Mouse (Mus musculus) effector memory CD4-positive, alpha-beta T cell, adult 7 months (primary cell): ENCODE measurements around the gene Olfr568. TPM values are rescaled to one million over a fixed set of nuclear protein-coding genes. Genes with fewer than 3 reads are reported as not detected.

Source experiments
- polyA plus RNA-seq: library from polyadenylated mRNA; unstranded; fragments of 100-300 nt; shearing (Covaris generic); gene quantifications from one replicate; pipeline ENCODE4 v1.2.1, GENCODE M21; 2017

Gene Olfr568
- 0.41 TPM for polyA plus RNA-seq

GRCm38 (mm10) chr7:102876822-102877221, at the start of gene Olfr568:
Gene Olfr568 (plus strand): TSS chr7:102877122.

GRCm38 (mm10) chr7:102858665-102859064, 18.3 kb upstream of the Olfr568 start, which contains the start of gene Olfr566:
Gene Olfr566 (minus strand): TSS chr7:102858765.

GRCm38 (mm10) chr7:102890782-102891181, 13.9 kb downstream of the Olfr568 start, which contains the start of gene Olfr569:
Gene Olfr569 (minus strand): TSS chr7:102890882.

GRCm38 (mm10) chr7:102917032-102917875, 40.3 kb downstream of the Olfr568 start, which contains the start of gene Olfr571:
Gene Olfr571 (minus strand): TSS chr7:102917536.

GRCm38 (mm10) chr7:102924109-102924508, 47.2 kb downstream of the Olfr568 start, which contains the start of gene Olfr572:
Gene Olfr572 (plus strand): TSS chr7:102924409.

Other genes with a start within 250 kb of the Olfr568 start
- 0.95 TPM for gene Olfr554, start 238.7 kb upstream of the Olfr568 start, polyA plus RNA-seq
- gene Olfr555, start 218.3 kb upstream of the Olfr568 start, polyA plus RNA-seq: not detected
- not detected for gene Olfr556, start 212.2 kb upstream of the Olfr568 start, polyA plus RNA-seq
- gene Trim68, start 189.8 kb upstream of the Olfr568 start, polyA plus RNA-seq: 7.4 TPM
- gene Olfr557, start 181.2 kb upstream of the Olfr568 start, polyA plus RNA-seq: not detected
- gene Olfr558, start 174.9 kb upstream of the Olfr568 start, polyA plus RNA-seq: not detected
- gene Olfr33, start 158.1 kb upstream of the Olfr568 start, polyA plus RNA-seq: not detected
- gene Olfr559, start 149.6 kb upstream of the Olfr568 start, polyA plus RNA-seq: not detected
- not detected for gene Olfr560, start 117.8 kb upstream of the Olfr568 start, polyA plus RNA-seq
- not detected for gene Olfr78, start 117.7 kb upstream of the Olfr568 start, polyA plus RNA-seq
- not detected for gene Olfr561, start 105.9 kb upstream of the Olfr568 start, polyA plus RNA-seq
- gene Olfr564, start 73.6 kb upstream of the Olfr568 start, polyA plus RNA-seq: not detected
- not detected for gene Olfr566, start 18.4 kb upstream of the Olfr568 start, polyA plus RNA-seq
- not detected for gene Olfr569, start 13.8 kb downstream of the Olfr568 start, polyA plus RNA-seq
- gene Olfr570, start 17.5 kb downstream of the Olfr568 start, polyA plus RNA-seq: not detected
- gene Olfr571, start 40.4 kb downstream of the Olfr568 start, polyA plus RNA-seq: not detected
- not detected for gene Olfr572, start 47.3 kb downstream of the Olfr568 start, polyA plus RNA-seq
- 0.44 TPM for gene Olfr573-ps1, start 65.5 kb downstream of the Olfr568 start, polyA plus RNA-seq
- gene Olfr574, start 71.3 kb downstream of the Olfr568 start, polyA plus RNA-seq: not detected
- not detected for gene Olfr575, start 81.7 kb downstream of the Olfr568 start, polyA plus RNA-seq
- gene Olfr576, start 85.5 kb downstream of the Olfr568 start, polyA plus RNA-seq: not detected
- 0.20 TPM for gene Olfr577, start 98.8 kb downstream of the Olfr568 start, polyA plus RNA-seq
- not detected for gene Olfr578, start 112.2 kb downstream of the Olfr568 start, polyA plus RNA-seq
- not detected for gene Olfr582, start 160.9 kb downstream of the Olfr568 start, polyA plus RNA-seq
- not detected for gene Olfr583, start 174.2 kb downstream of the Olfr568 start, polyA plus RNA-seq
- gene Olfr584, start 204.8 kb downstream of the Olfr568 start, polyA plus RNA-seq: not detected
- not detected for gene Olfr585, start 220.6 kb downstream of the Olfr568 start, polyA plus RNA-seq
- gene Olfr586, start 248.5 kb downstream of the Olfr568 start, polyA plus RNA-seq: not detected